Mouse (Mus musculus) forebrain, postnatal 0 days (tissue): Measurements from ENCODE around the gene Vwa2. TPM values are rescaled to one million over a fixed set of nuclear protein-coding genes. Genes with fewer than 3 reads are reported as not detected.

ENCODE experiments used
- ATAC-seq: fragments of 200-750 bp; cut with Nextera tagmentation; 2 replicates; pipeline ENCODE4 v1.8.0; 2017; ENCODE audit warnings: mild to moderate bottlenecking, moderate library complexity
- DNase-seq: peaks from one replicate; pipeline ENCODE4 v3.0.0-alpha.2; 2015
- H3K27ac ChIP-seq: fragments of 300-500 bp; sonication (generic); 2 replicates; pipeline ENCODE4 v1.5.1; 2014; ENCODE audit warnings: low read depth, mild to moderate bottlenecking, antibody characterized with exemption, low read length, moderate library complexity, mixed read lengths
- H3K27me3 ChIP-seq: fragments of 300-500 bp; sonication (generic); 2 replicates; pipeline ENCODE4 v1.6.1; 2014; ENCODE audit warnings: mild to moderate bottlenecking, low read length, mixed read lengths; ENCODE audit not compliant: insufficient read depth
- H3K36me3 ChIP-seq: fragments of 300-500 bp; sonication (generic); 2 replicates; pipeline ENCODE4 v1.6.1; 2014; ENCODE audit warnings: mild to moderate bottlenecking, moderate library complexity; ENCODE audit not compliant: insufficient read depth
- H3K4me1 ChIP-seq: fragments of 300-500 bp; sonication (generic); 2 replicates; pipeline ENCODE4 v1.6.1; 2014; ENCODE audit warnings: antibody characterized with exemption; ENCODE audit not compliant: insufficient read depth
- H3K4me2 ChIP-seq: fragments of 300-500 bp; sonication (generic); 2 replicates; pipeline ENCODE4 v1.6.1; 2014; ENCODE audit warnings: low read depth, mild to moderate bottlenecking, moderate library complexity
- H3K4me3 ChIP-seq: fragments of 300-500 bp; sonication (generic); 2 replicates; pipeline ENCODE4 v1.5.1; 2014; ENCODE audit warnings: low read depth, low read length, mixed read lengths
- H3K9ac ChIP-seq: fragments of 300-500 bp; sonication (generic); 2 replicates; pipeline ENCODE4 v1.6.1; 2014; ENCODE audit warnings: mild to moderate bottlenecking
- H3K9me3 ChIP-seq: fragments of 300-500 bp; sonication (generic); 2 replicates; pipeline ENCODE4 v1.6.1; 2016; ENCODE audit warnings: low read length
- CTCF ChIP-seq: sonication (generic); IDR thresholded peaks from 2 replicates; pipeline ENCODE4 v1.5.1; 2016; ENCODE audit warnings: antibody characterized with exemption, control low read depth, low read depth
- WGBS: fragments of 180-500 bp; shearing (Covaris S2); extraction: QIAGEN DNeasy Blood & Tissue Kit; methylation state at CpG from one replicate; pipeline ENCODE4 v1.1.7; 2014; 5-methylcytosine and 5-hydroxymethylcytosine counted together
- polyA plus RNA-seq: library from polyadenylated mRNA; unstranded; fragments of >200 nt; fragmentation: Nextera tagmentation; extraction: Ambion mirVana; gene quantifications from 2 replicates; pipeline ENCODE4 v1.2.1, GENCODE M21; 2015
- total RNA-seq: library from RNA; depleted of rRNA; stranded (reverse); fragments of >200 nt; gene quantifications from 2 replicates; pipeline ENCODE4 v1.2.3, GENCODE M21; 2014

Gene Vwa2
- total and polyA plus RNA-seq, 2 experiments from 2014 or later: 0.33 to 1.1 TPM

GRCm38 (mm10) chr19:56907850-56908249 is 33.8 kb downstream of the Vwa2 start:
- no peaks in the 10 kb centered on the region for H3K27me3 ChIP-seq
- H3K9ac ChIP-seq: no peak overlapping the region
- H3K4me2 ChIP-seq: no peak overlapping the region
- 71% methylated on average over 3 of the region's 3 CpGs for WGBS
- H3K9me3 ChIP-seq: no peaks in the 10 kb centered on the region
- no peak overlapping the region for H3K4me3 ChIP-seq
- no peaks in the 10 kb centered on the region for H3K4me1 ChIP-seq
- no peak overlapping the region for H3K27ac ChIP-seq
- no peak for ATAC-seq
- DNase-seq: no peak
- TF ChIP-seq CTCF: no peak
- no peaks in the 10 kb centered on the region for H3K36me3 ChIP-seq

GRCm38 (mm10) chr19:56908472-56909270 is 34.6 kb downstream of the Vwa2 start:
- DNase-seq: peak; percentile 78
- Histone ChIP-seq H3K27ac (no peak overlapping the region), H3K36me3 (no peaks in the 10 kb centered on the region), H3K9me3 (no peaks in the 10 kb centered on the region), H3K4me1 (no peaks in the 10 kb centered on the region), H3K9ac (no peak overlapping the region), H3K4me3 (no peak overlapping the region), H3K27me3 (no peaks in the 10 kb centered on the region), H3K4me2 (no peak overlapping the region)
- ATAC-seq: peak; percentile 65
- 76% methylated on average over 17 of the region's 17 CpGs for WGBS
- TF ChIP-seq CTCF: peak; percentile 94

- DNase-seq (no peak), ATAC-seq (no peak)
- H3K4me3 ChIP-seq: no peak overlapping the region
- no peaks in the 10 kb centered on the region; the same call in 1 of the 2 replicates for H3K36me3 ChIP-seq
- no peak overlapping the region for H3K27ac ChIP-seq
- 56% methylated on average over 11 of the region's 11 CpGs for WGBS
- no peaks in the 10 kb centered on the region for H3K27me3 ChIP-seq
- H3K9me3 ChIP-seq: no peaks in the 10 kb centered on the region
- TF ChIP-seq CTCF: no peak
- no peak overlapping the region for H3K9ac ChIP-seq
- no peaks in the 10 kb centered on the region for H3K4me1 ChIP-seq
- no peak overlapping the region for H3K4me2 ChIP-seq
Observed at GRCm38 (mm10) chr19:56910561-56910960, 36.5 kb downstream of the Vwa2 start.

GRCm38 (mm10) chr19:56913761-56914160 is 39.7 kb downstream of the Vwa2 start:
- H3K9me3 ChIP-seq: no peaks in the 10 kb centered on the region
- no peaks in the 10 kb centered on the region for H3K27me3 ChIP-seq
- H3K9ac ChIP-seq: no peak overlapping the region
- no peak overlapping the region for H3K27ac ChIP-seq
- no peaks in the 10 kb centered on the region; the same call in 1 of the 2 replicates for H3K36me3 ChIP-seq
- no peak for DNase-seq
- no peak for ATAC-seq
- no peak for TF ChIP-seq CTCF
- no peak overlapping the region for H3K4me3 ChIP-seq
- 87% methylated on average over 4 of the region's 4 CpGs for WGBS
- no peak overlapping the region for H3K4me2 ChIP-seq
- no peaks in the 10 kb centered on the region for H3K4me1 ChIP-seq

- Histone ChIP-seq H3K9ac (no peak overlapping the region), H3K9me3 (no peaks in the 10 kb centered on the region), H3K36me3 (no peaks in the 10 kb centered on the region; the same call in 1 of the 2 replicates), H3K4me2 (no peak overlapping the region), H3K27me3 (no peaks in the 10 kb centered on the region), H3K4me1 (no peaks in the 10 kb centered on the region), H3K4me3 (no peak overlapping the region), H3K27ac (no peak overlapping the region)
- no peak for ATAC-seq
- 95% methylated on average over 3 of the region's 3 CpGs for WGBS
- DNase-seq: no peak
- TF ChIP-seq CTCF: no peak
Observed at GRCm38 (mm10) chr19:56914658-56915057, 40.6 kb downstream of the Vwa2 start.

- H3K36me3 ChIP-seq: no peaks in the 10 kb centered on the region; the same call in 1 of the 2 replicates
- no peak for TF ChIP-seq CTCF
- H3K27ac ChIP-seq: no peak overlapping the region
- no peak overlapping the region for H3K9ac ChIP-seq
- H3K4me3 ChIP-seq: no peak overlapping the region
- ATAC-seq: no peak
- no peaks in the 10 kb centered on the region for H3K27me3 ChIP-seq
- no peak overlapping the region for H3K4me2 ChIP-seq
- WGBS: 64% methylated on average over 6 of the region's 6 CpGs
- DNase-seq: no peak
- H3K9me3 ChIP-seq: no peaks in the 10 kb centered on the region
- H3K4me1 ChIP-seq: no peaks in the 10 kb centered on the region
Observed at GRCm38 (mm10) chr19:56915084-56915483, 41.0 kb downstream of the Vwa2 start.

GRCm38 (mm10) chr19:56919628-56920027 is 45.6 kb downstream of the Vwa2 start:
- Histone ChIP-seq H3K4me3 (no peak overlapping the region), H3K36me3 (no peaks in the 10 kb centered on the region)
- 26% methylated on average over 7 of the region's 7 CpGs for whole genome bisulfite sequencing

More at GRCm38 (mm10) chr19:56919628-56920027, 45.6 kb downstream of the Vwa2 start:
- Histone ChIP-seq H3K4me2 (no peak overlapping the region), H3K4me1 (no peaks in the 10 kb centered on the region), H3K27ac (no peak overlapping the region), H3K9me3 (no peaks in the 10 kb centered on the region), H3K27me3 (no peaks in the 10 kb centered on the region), H3K9ac (no peak overlapping the region)
- ATAC-seq (peak; percentile 78), DNase-seq (peak; percentile 78)
- TF ChIP-seq CTCF: peak; percentile 83
